Mouse (Mus musculus): ENCODE results near the gene Acot10. TPM values are rescaled to one million over a fixed set of nuclear protein-coding genes. Genes with fewer than 3 reads are reported as not detected.

Gene Acot10
- polyA plus RNA-seq (2015; fragmentation: Nextera tagmentation; extraction: Ambion mirVana) = 0.19 and 0.27 TPM in 2 replicates

DNA sequence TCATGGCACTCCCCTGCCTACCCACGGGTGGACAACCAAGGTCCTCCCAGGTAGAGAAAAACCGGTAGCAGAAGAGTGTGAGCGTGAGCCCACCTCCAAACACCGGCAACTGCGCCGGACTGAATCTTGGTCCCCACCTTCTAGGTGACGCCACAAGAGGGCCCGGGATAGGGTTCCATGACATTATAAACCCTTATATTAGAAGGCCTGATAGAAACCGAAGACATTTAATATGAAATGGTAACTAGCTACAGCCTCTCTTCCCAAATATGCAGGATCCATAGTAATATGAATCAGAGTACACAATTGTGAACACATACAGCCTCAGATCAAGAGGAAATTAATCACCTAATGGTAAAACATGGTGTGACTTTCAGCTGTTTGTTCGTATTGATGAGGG lies at the start of gene Acot10:
Gene Acot10 (minus strand): TSS at position 101 of the 400 bp plus-strand sequence.

Other genes starting within 250 kb of the Acot10 start
- 0.10 and 0.22 TPM in 2 replicates for gene Cdh12, start 217.5 kb downstream of the Acot10 start, polyA plus RNA-seq (2015; fragmentation: Nextera tagmentation; extraction: Ambion mirVana)